Mouse (Mus musculus) embryonic facial prominence, embryonic 13.5 days (tissue): ENCODE results near the gene Cmip. TPM values are rescaled to one million over a fixed set of nuclear protein-coding genes. Genes with fewer than 3 reads are reported as not detected.

Source experiments
- ATAC-seq: fragments of 200-750 bp; cut with Nextera tagmentation; 2 replicates; pipeline ENCODE4 v1.8.0; 2017; ENCODE audit warnings: low read depth; ENCODE audit not compliant: insufficient number of reproducible peaks, insufficient read depth, low FRiP score, low TSS enrichment
- H3K27ac ChIP-seq: fragments of 300-500 bp; sonication (generic); 2 replicates; pipeline ENCODE4 v1.5.1; 2015; ENCODE audit warnings: moderate library complexity, mild to moderate bottlenecking, inconsistent platforms
- H3K27me3 ChIP-seq: fragments of 300-500 bp; sonication (generic); 2 replicates; pipeline ENCODE4 v1.6.1; 2015; ENCODE audit warnings: mild to moderate bottlenecking, inconsistent platforms
- H3K36me3 ChIP-seq: fragments of 300-500 bp; sonication (generic); 2 replicates; pipeline ENCODE4 v1.6.1; 2015; ENCODE audit warnings: mild to moderate bottlenecking, inconsistent platforms
- H3K4me1 ChIP-seq: fragments of 300-500 bp; sonication (generic); 2 replicates; pipeline ENCODE4 v1.6.1; 2015; ENCODE audit warnings: inconsistent platforms
- H3K4me2 ChIP-seq: fragments of 300-500 bp; sonication (generic); 2 replicates; pipeline ENCODE4 v1.6.1; 2015; ENCODE audit warnings: moderate library complexity, mild to moderate bottlenecking, inconsistent platforms
- H3K4me3 ChIP-seq: fragments of 300-500 bp; sonication (generic); 2 replicates; pipeline ENCODE4 v1.5.1; 2015; ENCODE audit warnings: mild to moderate bottlenecking, inconsistent platforms
- H3K9ac ChIP-seq: fragments of 300-500 bp; sonication (generic); 2 replicates; pipeline ENCODE4 v1.6.1; 2015; ENCODE audit warnings: mild to moderate bottlenecking, inconsistent platforms
- H3K9me3 ChIP-seq: fragments of 300-500 bp; sonication (generic); 2 replicates; pipeline ENCODE4 v1.6.1; 2016; ENCODE audit warnings: inconsistent platforms
- WGBS: fragments of 180-500 bp; shearing (Covaris S2); methylation state at CpG from one replicate; pipeline ENCODE4 v1.1.7; 2015; ENCODE audit warnings: mixed read lengths; 5-methylcytosine and 5-hydroxymethylcytosine counted together
- polyA plus RNA-seq: library from polyadenylated mRNA; unstranded; fragments of >200 nt; fragmentation: Nextera tagmentation; extraction: Ambion mirVana; gene quantifications from 2 replicates; pipeline ENCODE4 v1.2.1, GENCODE M21; 2015

The Cmip gene
- polyA plus RNA-seq, 1 experiment from 2014 or later: 17.7 TPM

GRCm38 (mm10) chr8:117329903-117330302 is 73.0 kb downstream of the Cmip start:
- Histone ChIP-seq H3K4me1 (peaks cover 51% of the 10 kb centered on the region), H3K4me2 (no peak overlapping the region), H3K36me3 (0 out of 2 replicates have a peak, but pooled peaks cover 2% of the 10 kb centered on the region), H3K9ac (no peak overlapping the region), H3K27me3 (no peaks in the 10 kb centered on the region), H3K27ac (no peak overlapping the region), H3K4me3 (no peak overlapping the region), H3K9me3 (no peaks in the 10 kb centered on the region)
- no peak for ATAC-seq
- WGBS: 42% methylated on average over 2 of the region's 2 CpGs

- H3K4me2 ChIP-seq: no peak overlapping the region
Measured at GRCm38 (mm10) chr8:117332229-117333010, 75.6 kb downstream of the Cmip start.

GRCm38 (mm10) chr8:117333619-117334018 is 76.8 kb downstream of the Cmip start:
- peak overlapping the region; percentile 16; the same call in 1 of the 2 replicates for H3K27ac ChIP-seq
- no peaks in the 10 kb centered on the region for H3K27me3 ChIP-seq
- no peaks in the 10 kb centered on the region for H3K9me3 ChIP-seq
- H3K36me3 ChIP-seq: no peaks in the 10 kb centered on the region
- ATAC-seq: no peak
- WGBS: 37% methylated on average over 6 of the region's 6 CpGs
- no peak overlapping the region for H3K4me2 ChIP-seq
- H3K4me1 ChIP-seq: peaks cover 59% of the 10 kb centered on the region
- no peak overlapping the region for H3K4me3 ChIP-seq
- H3K9ac ChIP-seq: no peak overlapping the region

More at GRCm38 (mm10) chr8:117332229-117333010, 75.6 kb downstream of the Cmip start:
- no peaks in the 10 kb centered on the region for H3K36me3 ChIP-seq
- no peak overlapping the region for H3K27ac ChIP-seq
- 84% methylated on average over 27 of the region's 27 CpGs for WGBS
- H3K27me3 ChIP-seq: no peaks in the 10 kb centered on the region
- peaks cover 58% of the 10 kb centered on the region for H3K4me1 ChIP-seq
- H3K9ac ChIP-seq: no peak overlapping the region
- H3K9me3 ChIP-seq: no peaks in the 10 kb centered on the region
- H3K4me3 ChIP-seq: no peak overlapping the region
- ATAC-seq: no peak

- WGBS: 48% methylated on average over 10 of the region's 10 CpGs
- H3K4me3 ChIP-seq: no peak overlapping the region
- H3K27me3 ChIP-seq: no peaks in the 10 kb centered on the region
- H3K9me3 ChIP-seq: no peaks in the 10 kb centered on the region
- no peak overlapping the region for H3K4me2 ChIP-seq
- ATAC-seq: no peak
- H3K27ac ChIP-seq: peak overlapping the region; percentile 72
- H3K4me1 ChIP-seq: peaks cover 60% of the 10 kb centered on the region
- no peak overlapping the region for H3K9ac ChIP-seq
- H3K36me3 ChIP-seq: no peaks in the 10 kb centered on the region
Measured at GRCm38 (mm10) chr8:117334058-117334747, 77.3 kb downstream of the Cmip start.

GRCm38 (mm10) chr8:117334748-117335393 is 78.0 kb downstream of the Cmip start:
- Histone ChIP-seq H3K4me3 (no peak overlapping the region), H3K27me3 (no peaks in the 10 kb centered on the region), H3K36me3 (no peaks in the 10 kb centered on the region), H3K27ac (peak overlapping the region; percentile 73), H3K4me1 (peaks cover 63% of the 10 kb centered on the region), H3K9me3 (no peaks in the 10 kb centered on the region), H3K9ac (peak overlapping the region; percentile 32; the same call in 1 of the 2 replicates), H3K4me2 (peak overlapping the region; percentile 37)
- WGBS: 16% methylated on average over 14 of the region's 14 CpGs
- no peak for ATAC-seq

GRCm38 (mm10) chr8:117335423-117335822 is 78.6 kb downstream of the Cmip start:
- H3K9me3 ChIP-seq: no peaks in the 10 kb centered on the region
- peak overlapping the region; percentile 37 for H3K4me2 ChIP-seq
- H3K27me3 ChIP-seq: no peaks in the 10 kb centered on the region
- peak overlapping the region; percentile 32; the same call in 1 of the 2 replicates for H3K9ac ChIP-seq
- no peak overlapping the region for H3K4me3 ChIP-seq
- H3K4me1 ChIP-seq: peaks cover 67% of the 10 kb centered on the region
- WGBS: 30% methylated on average over 8 of the region's 8 CpGs
- H3K27ac ChIP-seq: peak overlapping the region; percentile 73
- H3K36me3 ChIP-seq: no peaks in the 10 kb centered on the region
- ATAC-seq: no peak

- ATAC-seq: no peak
- no peak overlapping the region for H3K27ac ChIP-seq
- 74% methylated on average over 3 of the region's 3 CpGs for WGBS
- H3K4me2 ChIP-seq: no peak overlapping the region
- H3K9me3 ChIP-seq: no peaks in the 10 kb centered on the region
- H3K9ac ChIP-seq: no peak overlapping the region
- H3K36me3 ChIP-seq: no peaks in the 10 kb centered on the region
- H3K4me1 ChIP-seq: peaks cover 64% of the 10 kb centered on the region
- no peak overlapping the region for H3K4me3 ChIP-seq
- no peaks in the 10 kb centered on the region for H3K27me3 ChIP-seq
Measured at GRCm38 (mm10) chr8:117337188-117337587, 80.3 kb downstream of the Cmip start.

- peaks cover 60% of the 10 kb centered on the region for H3K4me1 ChIP-seq
- WGBS: 49% methylated on average over 2 of the region's 2 CpGs
Measured at GRCm38 (mm10) chr8:117338678-117339077, 81.8 kb downstream of the Cmip start.

GRCm38 (mm10) chr8:117339296-117339957 is 82.6 kb downstream of the Cmip start:
- Histone ChIP-seq H3K4me1 (peaks cover 55% of the 10 kb centered on the region), H3K9ac (no peak overlapping the region), H3K4me2 (peak overlapping the region; percentile 10; the same call in 1 of the 2 replicates), H3K4me3 (no peak overlapping the region), H3K27ac (no peak overlapping the region; the same call in 1 of the 2 replicates), H3K36me3 (no peaks in the 10 kb centered on the region), H3K27me3 (no peaks in the 10 kb centered on the region), H3K9me3 (no peaks in the 10 kb centered on the region)
- WGBS: 27% methylated on average over 19 of the region's 19 CpGs
- no peak for ATAC-seq

More at GRCm38 (mm10) chr8:117338678-117339077, 81.8 kb downstream of the Cmip start:
- Histone ChIP-seq H3K9ac (no peak overlapping the region), H3K4me2 (no peak overlapping the region), H3K27ac (no peak overlapping the region), H3K4me3 (no peak overlapping the region), H3K9me3 (no peaks in the 10 kb centered on the region), H3K36me3 (no peaks in the 10 kb centered on the region), H3K27me3 (no peaks in the 10 kb centered on the region)
- no peak for ATAC-seq

GRCm38 (mm10) chr8:117339958-117340651 is 83.2 kb downstream of the Cmip start:
- Histone ChIP-seq H3K4me2 (peak overlapping the region; percentile 10; the same call in 1 of the 2 replicates), H3K27ac (no peak overlapping the region; the same call in 1 of the 2 replicates), H3K4me3 (no peak overlapping the region), H3K9me3 (no peaks in the 10 kb centered on the region), H3K4me1 (peaks cover 55% of the 10 kb centered on the region), H3K36me3 (no peaks in the 10 kb centered on the region), H3K27me3 (no peaks in the 10 kb centered on the region), H3K9ac (no peak overlapping the region)
- no peak for ATAC-seq
- 32% methylated on average over 12 of the region's 12 CpGs for WGBS
